Mouse (Mus musculus) forebrain, embryonic 12.5 days (tissue): ENCODE data around the gene Acyp1. TPM values are rescaled to one million over a fixed set of nuclear protein-coding genes. Genes with fewer than 3 reads are reported as not detected.
"Not testable (repeated sequence)": the region's sequence is repeated elsewhere in the genome, so short reads cannot be mapped to it uniquely, and the experiment has no call there.

ENCODE experiments used
- ATAC-seq: fragments of 200-750 bp; cut with Nextera tagmentation; 2 replicates; pipeline ENCODE4 v1.8.0; 2017; ENCODE audit warnings: moderate TSS enrichment; ENCODE audit not compliant: low FRiP score
- H3K27ac ChIP-seq: fragments of 300-500 bp; sonication (generic); 2 replicates; pipeline ENCODE4 v1.5.1; 2016; ENCODE audit warnings: mild to moderate bottlenecking
- H3K27me3 ChIP-seq: fragments of 300-500 bp; sonication (generic); 2 replicates; pipeline ENCODE4 v1.6.1; 2016; ENCODE audit warnings: mild to moderate bottlenecking
- H3K36me3 ChIP-seq: fragments of 300-500 bp; sonication (generic); replicated peaks from 2 replicates; pipeline ENCODE4 v1.6.1; 2016; ENCODE audit warnings: mild to moderate bottlenecking
- H3K4me1 ChIP-seq: fragments of 300-500 bp; sonication (generic); 2 replicates; pipeline ENCODE4 v1.6.1; 2016
- H3K4me2 ChIP-seq: fragments of 300-500 bp; sonication (generic); 2 replicates; pipeline ENCODE4 v1.6.1; 2016; ENCODE audit warnings: mild to moderate bottlenecking, moderate library complexity
- H3K4me3 ChIP-seq: fragments of 300-500 bp; sonication (generic); replicated peaks from 2 replicates; pipeline ENCODE4 v1.5.1; 2016; ENCODE audit warnings: mild to moderate bottlenecking
- H3K9ac ChIP-seq: fragments of 300-500 bp; sonication (generic); 2 replicates; pipeline ENCODE4 v1.6.1; 2016; ENCODE audit warnings: mild to moderate bottlenecking
- H3K9me3 ChIP-seq: fragments of 300-500 bp; sonication (generic); 2 replicates; pipeline ENCODE4 v1.6.1; 2016
- WGBS: fragments of 180-500 bp; shearing (Covaris S2); methylation state at CpG from one replicate; pipeline ENCODE4 v1.1.7; 2016; 5-methylcytosine and 5-hydroxymethylcytosine counted together
- polyA plus RNA-seq: library from polyadenylated mRNA; unstranded; fragments of >200 nt; fragmentation: Nextera tagmentation; extraction: Ambion mirVana; gene quantifications from 2 replicates; pipeline ENCODE4 v1.2.1, GENCODE M21; 2016

Gene Acyp1
- polyA plus RNA-seq, 1 experiment from 2014 or later, result 62.1 TPM

GRCm38 (mm10) chr12:85292906-85293305 is 4.7 kb upstream of the Acyp1 start:
- 0 out of 2 replicates have a peak, but pooled peaks cover under 1% of the 10 kb centered on the region for H3K36me3 ChIP-seq
- no peak overlapping the region for H3K4me2 ChIP-seq
- H3K4me3 ChIP-seq, result no peak overlapping the region
- peaks cover 9% of the 10 kb centered on the region for H3K4me1 ChIP-seq
- ATAC-seq, result no peak
- no peak overlapping the region for H3K27ac ChIP-seq
- H3K9ac ChIP-seq, result no peak overlapping the region
- peaks cover 7% of the 10 kb centered on the region; the same call in 1 of the 2 replicates for H3K27me3 ChIP-seq
- H3K9me3 ChIP-seq, result peaks cover 5% of the 10 kb centered on the region

GRCm38 (mm10) chr12:85292288-85292687 is 4.0 kb upstream of the Acyp1 start:
- H3K9me3 ChIP-seq, result peaks cover 5% of the 10 kb centered on the region
- H3K4me2 ChIP-seq, result no peak overlapping the region
- H3K27me3 ChIP-seq, result peaks cover 7% of the 10 kb centered on the region; the same call in 1 of the 2 replicates
- H3K4me1 ChIP-seq, result peaks cover 9% of the 10 kb centered on the region
- H3K4me3 ChIP-seq, result no peak overlapping the region
- no peak overlapping the region for H3K9ac ChIP-seq
- no peak overlapping the region for H3K27ac ChIP-seq
- H3K36me3 ChIP-seq, result no peaks in the 10 kb centered on the region
- ATAC-seq, result no peak
- 79% methylated on average over 6 of the region's 6 CpGs for WGBS

GRCm38 (mm10) chr12:85291541-85291940 is 3.3 kb upstream of the Acyp1 start:
- Histone ChIP-seq H3K27ac (no peak overlapping the region), H3K36me3 (no peaks in the 10 kb centered on the region), H3K4me2 (no peak overlapping the region), H3K9me3 (peaks cover 5% of the 10 kb centered on the region), H3K27me3 (peaks cover 7% of the 10 kb centered on the region; the same call in 1 of the 2 replicates), H3K4me3 (no peak overlapping the region), H3K9ac (no peak overlapping the region), H3K4me1 (peaks cover 9% of the 10 kb centered on the region)
- ATAC-seq, result no peak

- Histone ChIP-seq H3K36me3 (no peaks in the 10 kb centered on the region), H3K4me1 (peaks cover 9% of the 10 kb centered on the region), H3K27me3 (peaks cover 7% of the 10 kb centered on the region; the same call in 1 of the 2 replicates), H3K27ac (no peak overlapping the region), H3K4me2 (no peak overlapping the region), H3K4me3 (no peak overlapping the region), H3K9me3 (peaks cover 5% of the 10 kb centered on the region), H3K9ac (no peak overlapping the region)
- ATAC-seq, result no peak
- 88% methylated on average over 10 of the region's 10 CpGs for WGBS
These were observed 2.4 kb upstream of the Acyp1 start for GRCm38 (mm10) chr12:85290633-85291032.

- H3K27ac ChIP-seq, result no peak overlapping the region
These were observed 1.1 kb upstream of the Acyp1 start for GRCm38 (mm10) chr12:85289157-85290000.

GRCm38 (mm10) chr12:85288486-85289156 is 383 bp upstream of the Acyp1 start, which contains the start of gene Zc2hc1c:
Zc2hc1c (plus strand) TSS chr12:85288591.
- Histone ChIP-seq H3K27me3 (peaks cover 7% of the 10 kb centered on the region; the same call in 1 of the 2 replicates), H3K27ac (0 out of 2 replicates have a peak within 1 kb of the TSS, but pooled peaks have one; percentile 10)
- WGBS, result 2% methylated on average over 31 of the region's 31 CpGs

More at GRCm38 (mm10) chr12:85289157-85290000, 1.1 kb upstream of the Acyp1 start:
- Histone ChIP-seq H3K4me3 (peak overlapping the region; percentile 51), H3K27me3 (peaks cover 7% of the 10 kb centered on the region; the same call in 1 of the 2 replicates), H3K36me3 (no peaks in the 10 kb centered on the region), H3K9me3 (peaks cover 5% of the 10 kb centered on the region), H3K9ac (peak overlapping the region; percentile 56), H3K4me2 (peak overlapping the region; percentile 80), H3K4me1 (peaks cover 9% of the 10 kb centered on the region)
- ATAC-seq, result no peak
- 63% methylated on average over 24 of the region's 24 CpGs for WGBS

GRCm38 (mm10) chr12:85286941-85287340 is 1.3 kb downstream of the Acyp1 start:
- 23% methylated on average over 4 of the region's 5 CpGs for WGBS
- Histone ChIP-seq H3K27me3 (peaks cover 7% of the 10 kb centered on the region; the same call in 1 of the 2 replicates), H3K4me2 (no peak overlapping the region), H3K36me3 (no peaks in the 10 kb centered on the region), H3K27ac (no peak overlapping the region), H3K4me1 (peaks cover 9% of the 10 kb centered on the region), H3K4me3 (no peak overlapping the region), H3K9ac (no peak overlapping the region), H3K9me3 (no peaks in the 10 kb centered on the region)
- no peak for ATAC-seq

More at GRCm38 (mm10) chr12:85288486-85289156, 383 bp upstream of the Acyp1 start, which contains the start of gene Zc2hc1c:
- peak within 1 kb of the TSS; percentile 80 for H3K4me2 ChIP-seq
- H3K9ac ChIP-seq, result peak within 1 kb of the TSS; percentile 56
- H3K9me3 ChIP-seq, result no peaks in the 10 kb centered on the region; the same call in 1 of the 2 replicates
- no peaks in the 10 kb centered on the region for H3K36me3 ChIP-seq
- peak within 1 kb of the TSS; percentile 51 for H3K4me3 ChIP-seq
- peak; percentile 91 for ATAC-seq
- peaks cover 9% of the 10 kb centered on the region for H3K4me1 ChIP-seq

- ATAC-seq, result no peak
- peaks cover 7% of the 10 kb centered on the region; the same call in 1 of the 2 replicates for H3K27me3 ChIP-seq
- H3K9me3 ChIP-seq, result no peaks in the 10 kb centered on the region
- H3K4me1 ChIP-seq, result peaks cover 9% of the 10 kb centered on the region
- H3K36me3 ChIP-seq, result no peaks in the 10 kb centered on the region
- H3K4me2 ChIP-seq, result no peak overlapping the region
- H3K9ac ChIP-seq, result no peak overlapping the region
- no peak overlapping the region for H3K4me3 ChIP-seq
- H3K27ac ChIP-seq, result no peak overlapping the region
- 91% methylated on average over 4 of the region's 4 CpGs for WGBS
These were observed 3.2 kb downstream of the Acyp1 start for GRCm38 (mm10) chr12:85284996-85285395.

GRCm38 (mm10) chr12:85284331-85284730 is 3.9 kb downstream of the Acyp1 start:
- no peaks in the 10 kb centered on the region for H3K9me3 ChIP-seq
- H3K27me3 ChIP-seq, result peaks cover 2% of the 10 kb centered on the region; the same call in 1 of the 2 replicates
- no peak overlapping the region for H3K27ac ChIP-seq
- ATAC-seq, result no peak
- peaks cover 15% of the 10 kb centered on the region for H3K4me1 ChIP-seq
- no peak overlapping the region for H3K9ac ChIP-seq
- no peak overlapping the region for H3K4me3 ChIP-seq
- no peak overlapping the region for H3K4me2 ChIP-seq
- no peaks in the 10 kb centered on the region for H3K36me3 ChIP-seq
- WGBS, result 73% methylated on average over 8 of the region's 8 CpGs

GRCm38 (mm10) chr12:85281756-85282155 is 6.5 kb downstream of the Acyp1 start:
- not testable (repeated sequence) for ATAC-seq, H3K27me3 ChIP-seq, H3K4me1 ChIP-seq, H3K4me2 ChIP-seq, H3K4me3 ChIP-seq, H3K9me3 ChIP-seq, H3K36me3 ChIP-seq, H3K9ac ChIP-seq
- WGBS, result 90% methylated on average over 1 of the region's 4 CpGs
- 0 out of 2 replicates have a peak overlapping the region, but pooled peaks have one; percentile 31 for H3K27ac ChIP-seq

GRCm38 (mm10) chr12:85280845-85281651 is 7.2 kb downstream of the Acyp1 start:
- Histone ChIP-seq H3K27me3 (no peaks in the 10 kb centered on the region), H3K4me1 (peaks cover 7% of the 10 kb centered on the region), H3K4me3 (0 out of 2 replicates have a peak overlapping the region, but pooled peaks have one; percentile 78), H3K4me2 (peak overlapping the region; percentile 93), H3K27ac (0 out of 2 replicates have a peak overlapping the region, but pooled peaks have one; percentile 31), H3K36me3 (no peaks in the 10 kb centered on the region), H3K9me3 (no peaks in the 10 kb centered on the region), H3K9ac (no peak overlapping the region)
- WGBS, result 56% methylated on average over 12 of the region's 12 CpGs
- ATAC-seq, result no peak
